Mouse (Mus musculus) erythroblast, embryonic 14.5 days (primary cell): ENCODE measurements around the gene Rpl27.

Source experiments
- GATA1 ChIP-seq: IDR thresholded peaks from 2 replicates; pipeline ENCODE4 v1.6.1; 2012; ENCODE audit warnings: low read length, inconsistent platforms, mixed read lengths
- TAL1 ChIP-seq: IDR thresholded peaks from 3 replicates; pipeline ENCODE4 v1.6.1; 2012; ENCODE audit warnings: low read length, inconsistent platforms, mixed read lengths

DNA sequence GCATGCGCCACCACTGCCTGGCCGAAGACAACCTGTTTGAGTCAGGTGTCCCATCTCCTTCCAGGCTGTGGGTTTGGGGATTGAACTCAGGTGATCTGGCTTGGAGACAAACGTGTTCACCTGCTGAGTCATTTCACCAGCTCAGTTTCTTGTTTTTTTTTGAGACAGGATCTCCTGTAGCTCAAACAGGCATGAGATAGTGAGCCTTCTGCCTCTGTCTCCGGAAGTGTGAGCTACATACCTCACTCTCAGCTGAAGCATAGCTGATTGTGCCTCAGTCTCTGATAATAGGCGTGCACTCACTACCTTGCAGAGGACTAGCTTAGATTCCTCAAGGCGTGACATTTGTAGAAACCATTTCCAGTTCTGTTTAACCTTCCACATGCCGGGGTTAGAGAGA lies 42.7 kb downstream of the Rpl27 start:
- TF ChIP-seq TAL1 (no peak), GATA1 (no peak)
